ENCODE assay signal across 12 mouse cellular contexts in the genomic region with DNA sequence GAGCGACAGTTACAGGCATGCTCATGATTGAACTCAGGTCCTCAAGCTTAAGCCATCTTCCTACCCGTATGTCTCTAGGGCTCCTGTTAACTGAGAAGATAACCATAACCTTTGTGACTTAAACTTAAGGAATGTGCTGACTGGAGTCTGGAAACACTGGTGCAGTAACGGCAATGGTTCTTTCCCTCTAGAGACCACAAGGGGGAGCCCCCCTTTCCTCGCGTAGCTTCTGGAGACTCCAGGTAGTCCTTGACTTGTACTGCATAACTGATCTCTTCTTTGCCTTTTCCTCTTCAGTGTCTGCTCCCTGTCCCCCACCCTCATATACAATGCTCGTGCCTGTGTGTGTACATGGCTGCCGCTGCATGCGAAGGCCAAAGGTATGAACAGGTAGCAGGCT.
DNase-seq lines count a peak whose midpoint lies in the region; ATAC-seq and TF ChIP-seq lines count a peak whose summit lies in the region.
"Had no signal": no experiment of that assay in that cellular context is flagged by ENCODE, and none has a peak within 500 bp of the region (broad histone marks: within the 10 kb centered on the region; RNA-seq: fewer than 3 reads in every experiment).

No protein-coding gene starts in this region.

- H3K4me1 ChIP-seq in kidney, embryonic 16.5 days (ENCODE audit: insufficient read depth, low read length) = no peaks in the 10 kb centered on the region
- no peaks in the 10 kb centered on the region for H3K4me1 ChIP-seq in lung, adult 2 months (ENCODE audit: control insufficient read depth, insufficient read depth, low read length)
- H3K4me1 ChIP-seq: lung, embryonic 15.5 days had no signal

- H3K27me3 ChIP-seq in kidney, embryonic 16.5 days (ENCODE audit: insufficient read depth, low read length) = no peaks in the 10 kb centered on the region
- H3K27me3 ChIP-seq: embryonic facial prominence, embryonic 12.5 days; lung, embryonic 15.5 days had no signal

- intact Hi-C loops in heart, postnatal 36 days (cut with DNase I) = no loop called here

- no peaks in the 10 kb centered on the region for H3K9me3 ChIP-seq in kidney, embryonic 16.5 days (ENCODE audit: low read length)
- H3K9me3 ChIP-seq: embryonic facial prominence, embryonic 12.5 days; lung, embryonic 15.5 days had no signal

- no peaks in the 10 kb centered on the region for H3K36me3 ChIP-seq in kidney, embryonic 16.5 days (ENCODE audit: insufficient read depth, low read length)
- H3K36me3 ChIP-seq: embryonic facial prominence, embryonic 12.5 days; lung, embryonic 15.5 days had no signal

- H3K9ac ChIP-seq in kidney, embryonic 16.5 days (replicated peaks; ENCODE audit: low read length) = no peak overlapping the region
- H3K9ac ChIP-seq: embryonic facial prominence, embryonic 12.5 days; lung, embryonic 15.5 days had no signal

- WGBS in kidney, embryonic 16.5 days = 72% methylated on average over 8 of the region's 8 CpGs
- 69% methylated on average over 8 of the region's 8 CpGs for WGBS in lung, adult 2 months

- H3K4me2 ChIP-seq in kidney, embryonic 16.5 days (replicated peaks; ENCODE audit: low read depth, low read length) = no peak overlapping the region
- H3K4me2 ChIP-seq: embryonic facial prominence, embryonic 12.5 days; lung, embryonic 15.5 days had no signal

- ATAC-seq in kidney, embryonic 16.5 days (ENCODE audit: low FRiP score, low TSS enrichment) = no peak
- ATAC-seq: hindbrain, embryonic 16.5 days had no signal

- TF ChIP-seq POLR2A in lung, adult 2 months (IDR thresholded peaks at IDR 0.05; ENCODE audit: borderline replicate concordance, extremely low read depth, low read depth, low read length) = no peak

- no peak overlapping the region for H3K27ac ChIP-seq in kidney, embryonic 16.5 days (ENCODE audit: low read length)
- H3K27ac ChIP-seq: embryonic facial prominence, embryonic 12.5 days; lung, embryonic 15.5 days had no signal

- peak; percentile 15 to 64 for DNase-seq in adrenal gland, adult (ENCODE audit: inconsistent age in 2 of 2, low spot score in 1 of 2)
- DNase-seq in adrenal gland, postnatal 4 days (ENCODE audit: low spot score in 2 of 2) = no peak
- DNase-seq in kidney, adult 8-10 months = peak; percentile 14 to 17
- peak; percentile 35 to 48 for DNase-seq in adrenal gland, postnatal 36 days
- no peak for DNase-seq in lung, adult 2 months
- DNase-seq in heart, postnatal 36 days = no peak
- DNase-seq in right cerebral cortex, postnatal 25 days = no peak
- DNase-seq: thymus, postnatal 25 days had no signal

- no peak overlapping the region for H3K4me3 ChIP-seq in kidney, embryonic 16.5 days (ENCODE audit: low read length)
- H3K4me3 ChIP-seq in lung, adult 2 months (replicated peaks; ENCODE audit: extremely low read depth, low read depth, low read length) = no peak overlapping the region
- H3K4me3 ChIP-seq: embryonic facial prominence, embryonic 12.5 days; lung, embryonic 15.5 days had no signal

- peak; percentile 41; the same call in 1 of the 2 replicates for TF ChIP-seq CTCF in lung, adult 2 months (IDR thresholded peaks at IDR 0.05; ENCODE audit: insufficient read depth, low read length)

Comparison
In these comparisons a context has a peak if more than half of its experiments do, and no peak if none do; other contexts are left out.
1. DNase-seq: peak in adrenal gland, adult (2 of 2), kidney, adult 8-10 months (2 of 2) and adrenal gland, postnatal 36 days (2 of 2); none in adrenal gland, postnatal 4 days (0 of 2), lung, adult 2 months (single experiment), heart, postnatal 36 days (0 of 2) and right cerebral cortex, postnatal 25 days (single experiment).